Mouse (Mus musculus) right cerebral cortex, adult 2 months (tissue): ENCODE measurements around the gene Rabep2.

Source experiments
- DNase-seq, 2 experiments: peaks; one replicate each; pipeline ENCODE4 v3.0.0; 2021 to 2022; ENCODE audit warnings: low spot score in 2 of 2

Gene Rabep2

GRCm38 (mm10) chr7:126491973-126492372 lies 63.4 kb downstream of the Rabep2 start:
- no peak for DNase-seq

GRCm38 (mm10) chr7:126494120-126494519 lies 65.6 kb downstream of the Rabep2 start:
- no peak for DNase-seq

GRCm38 (mm10) chr7:126496475-126496874 lies 67.9 kb downstream of the Rabep2 start:
- DNase-seq, result no peak

GRCm38 (mm10) chr7:126497966-126498365 lies 69.4 kb downstream of the Rabep2 start:
- no peak for DNase-seq
